Mouse (Mus musculus): ENCODE measurements around the gene 2310030G06Rik. TPM values are rescaled to one million over a fixed set of nuclear protein-coding genes. Genes with fewer than 3 reads are reported as not detected.
A peak's percentile ranks its signal among the peaks of the same experiment; 100 is the strongest.

The 2310030G06Rik gene
- total and polyA plus RNA-seq, 3 experiments: not detected

- TF ChIP-seq TBP (IDR thresholded peaks at IDR 0.05; ENCODE audit: low read depth, low read length): peak; percentile 66
- TF ChIP-seq NELFE (IDR thresholded peaks at IDR 0.05; ENCODE audit: low read depth, low read length): peak; percentile 69
- TF ChIP-seq CHD1 (IDR thresholded peaks at IDR 0.05; ENCODE audit: low read depth, low read length): no peak
- peak; percentile 44 for TF ChIP-seq SMC3 (IDR thresholded peaks at IDR 0.05; ENCODE audit: low read depth, low read length)
- peak; percentile 66 to 80 (median 75) for TF ChIP-seq CTCF (IDR thresholded peaks at IDR 0.05 in 2 of 3, conservative IDR thresholded peaks at IDR 0.05 in 1 of 3; ENCODE audit: control insufficient read depth in 1 of 3, insufficient read depth in 1 of 3, low read depth in 2 of 3, low read length in 3 of 3, poor library complexity in 1 of 3, severe bottlenecking in 1 of 3)
Measured at GRCm38 (mm10) chr9:50768107-50769002, 22.0 kb upstream of the 2310030G06Rik start, which contains the start of gene Fdxacb1 (continued).

GRCm38 (mm10) chr9:50767531-50768106 lies 21.3 kb upstream of the 2310030G06Rik start:
- Histone ChIP-seq H3K9ac (ENCODE audit: control insufficient read depth, low read depth, low read length, poor library complexity, severe bottlenecking) (peak overlapping the region; percentile 98), H3K36me3 (ENCODE audit: control insufficient read depth in 1 of 2, insufficient read depth in 2 of 2, low read length in 2 of 2) (peaks cover 0 to 15% of the 10 kb centered on the region in 2 experiments; a peak in 2 of 4 replicates), H3K4me3 (ENCODE audit: control insufficient read depth in 1 of 2, insufficient read depth in 1 of 2, low read depth in 2 of 2, low read length in 2 of 2) (peak overlapping the region; percentile 81 to 88), H3K4me1 (ENCODE audit: control insufficient read depth in 1 of 2, insufficient read depth in 2 of 2, low read length in 2 of 2) (peaks cover 0 to 6% of the 10 kb centered on the region in 2 experiments; a peak in 3 of 4 replicates), H3K27me3 (ENCODE audit: control insufficient read depth in 1 of 2, insufficient read depth in 2 of 2, low read length in 2 of 2) (no peaks in the 10 kb centered on the region), H3K9me3 (replicated peaks; ENCODE audit: insufficient read depth, low read length) (no peaks in the 10 kb centered on the region), H3K27ac (ENCODE audit: control insufficient read depth, low read depth, low read length) (peak overlapping the region; percentile 51), H3K79me2 (ENCODE audit: control insufficient read depth, insufficient read depth, low read length, poor library complexity) (peaks cover 7% of the 10 kb centered on the region; the same call in 1 of the 2 replicates)
- DNase-seq (ENCODE audit: low read depth, low spot score): no peak
- TF ChIP-seq MAX (IDR thresholded peaks at IDR 0.05; ENCODE audit: low read length) (no peak), ZMIZ1 (IDR thresholded peaks at IDR 0.05; ENCODE audit: low read depth, low read length) (0 out of 2 replicates have a peak, but pooled peaks have one; percentile 25), POLR2AphosphoS5 (IDR thresholded peaks at IDR 0.05; ENCODE audit: borderline replicate concordance, low read depth, low read length) (no peak), GATA1 (IDR thresholded peaks at IDR 0.05; ENCODE audit: low read depth, low read length) (no peak), MEF2A (IDR thresholded peaks at IDR 0.05; ENCODE audit: extremely low read depth, insufficient replicate concordance, low read depth, low read length, poor library complexity, severe bottlenecking) (no peak), MAZ (IDR thresholded peaks at IDR 0.05; ENCODE audit: low read depth, low read length) (no peak), ZNF384 (IDR thresholded peaks at IDR 0.05; ENCODE audit: low read depth, low read length) (no peak), POLR2A (IDR thresholded peaks at IDR 0.05; ENCODE audit: control insufficient read depth in 1 of 2, insufficient read depth in 1 of 2, low read depth in 1 of 2, low read length in 2 of 2, poor library complexity in 1 of 2) (0 out of 4 replicates have a peak, but pooled peaks of 1 of the 2 experiments have one; percentile 32), ELF1 (IDR thresholded peaks at IDR 0.05; ENCODE audit: low read depth, low read length) (no peak)

GRCm38 (mm10) chr9:50763331-50763730 lies 17.0 kb upstream of the 2310030G06Rik start:
- peak; percentile 42 for DNase-seq (ENCODE audit: low read depth, low spot score)
- H3K9me3 ChIP-seq (replicated peaks; ENCODE audit: insufficient read depth, low read length): no peaks in the 10 kb centered on the region
- no peak overlapping the region for H3K27ac ChIP-seq (ENCODE audit: control insufficient read depth, low read depth, low read length)
- peaks cover 0 to 5% of the 10 kb centered on the region in 2 experiments; a peak in 2 of 4 replicates for H3K36me3 ChIP-seq (ENCODE audit: control insufficient read depth in 1 of 2, insufficient read depth in 2 of 2, low read length in 2 of 2)
- TF ChIP-seq CTCF (IDR thresholded peaks at IDR 0.05 in 2 of 3, conservative IDR thresholded peaks at IDR 0.05 in 1 of 3; ENCODE audit: control insufficient read depth in 1 of 3, insufficient read depth in 1 of 3, low read depth in 2 of 3, low read length in 3 of 3, poor library complexity in 1 of 3, severe bottlenecking in 1 of 3) (peak; percentile 18 to 49 (median 43); a peak in 5 of 6 replicates), POLR2AphosphoS5 (IDR thresholded peaks at IDR 0.05; ENCODE audit: borderline replicate concordance, low read depth, low read length) (no peak), HCFC1 (IDR thresholded peaks at IDR 0.05; ENCODE audit: low read depth, low read length) (no peak), CHD1 (IDR thresholded peaks at IDR 0.05; ENCODE audit: low read depth, low read length) (no peak), SMC3 (IDR thresholded peaks at IDR 0.05; ENCODE audit: low read depth, low read length) (peak; percentile 29)
- 0 out of 4 replicates have a peak, but pooled peaks cover 0 to 2% of the 10 kb centered on the region in 2 experiments for H3K4me1 ChIP-seq (ENCODE audit: control insufficient read depth in 1 of 2, insufficient read depth in 2 of 2, low read length in 2 of 2)
- H3K27me3 ChIP-seq (ENCODE audit: control insufficient read depth in 1 of 2, insufficient read depth in 2 of 2, low read length in 2 of 2): peaks cover 0 to 3% of the 10 kb centered on the region in 2 experiments; a peak in 3 of 4 replicates
- no peak overlapping the region for H3K9ac ChIP-seq (ENCODE audit: control insufficient read depth, low read depth, low read length, poor library complexity, severe bottlenecking)
- H3K4me3 ChIP-seq (ENCODE audit: control insufficient read depth in 1 of 2, insufficient read depth in 1 of 2, low read depth in 2 of 2, low read length in 2 of 2): no peak overlapping the region
- peaks cover 3% of the 10 kb centered on the region; the same call in 1 of the 2 replicates for H3K79me2 ChIP-seq (ENCODE audit: control insufficient read depth, insufficient read depth, low read length, poor library complexity)

Data from MEL (cell line).